Mouse (Mus musculus) right cerebral cortex, postnatal 25 days (tissue): ENCODE measurements around the gene Fam173a.

ENCODE experiments used
- DNase-seq: peaks from one replicate; pipeline ENCODE4 v3.0.0; 2022

The Fam173a gene

DNA sequence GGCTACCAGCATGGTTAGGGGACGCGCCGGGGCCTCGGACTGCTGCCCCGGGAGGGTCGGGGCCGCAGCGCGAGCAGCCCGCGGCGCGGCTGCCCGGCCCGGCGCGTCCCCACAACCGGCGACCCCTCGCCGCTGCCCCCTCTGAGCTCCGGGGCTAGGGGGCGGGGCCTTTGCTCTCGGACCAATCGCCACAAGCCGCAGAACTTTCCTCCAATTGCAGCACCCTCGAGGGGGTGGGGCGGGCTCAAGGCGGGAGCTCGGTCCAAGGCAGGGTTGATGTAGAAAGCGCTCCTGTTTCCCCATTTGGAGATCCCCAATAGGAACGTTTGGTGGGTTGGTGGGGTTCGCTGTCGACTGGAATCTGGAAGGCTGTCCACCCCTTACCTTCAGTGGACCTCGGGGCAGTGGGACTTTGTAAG lies 4.3 kb upstream of the Fam173a start, which contains the start of gene Metrn:
Metrn (minus strand) TSS at position 186 of the 419 bp plus-strand sequence.
- DNase-seq, result peak; percentile 77

DNA sequence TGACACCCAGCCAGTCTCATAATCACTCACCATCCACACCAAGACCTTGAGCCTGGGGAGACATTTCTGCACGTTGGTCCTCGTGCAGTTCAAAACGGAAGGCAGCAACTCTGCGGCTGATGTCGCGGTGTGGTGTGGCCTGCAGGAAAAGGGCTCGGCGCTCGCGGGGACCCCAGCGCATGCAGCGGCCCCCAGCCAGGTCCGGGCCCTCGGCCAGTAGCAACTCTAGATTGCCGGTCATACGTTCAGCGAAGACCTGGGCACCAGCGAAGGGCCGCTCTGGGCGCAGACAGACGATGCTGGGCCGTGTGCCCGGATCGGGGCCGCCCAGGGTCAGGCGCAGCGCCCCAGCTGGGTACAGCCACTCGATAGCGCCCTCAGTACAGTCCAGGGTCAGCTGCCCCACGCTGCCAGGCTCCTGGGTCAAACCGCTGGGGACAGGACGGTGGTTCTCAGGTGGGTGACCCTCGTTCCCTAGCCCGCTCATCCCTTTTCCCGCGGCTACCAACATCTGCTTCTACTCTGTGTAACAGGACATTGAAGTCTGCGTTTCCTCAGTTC lies 3.6 kb upstream of the Fam173a start:
- no peak for DNase-seq

DNA sequence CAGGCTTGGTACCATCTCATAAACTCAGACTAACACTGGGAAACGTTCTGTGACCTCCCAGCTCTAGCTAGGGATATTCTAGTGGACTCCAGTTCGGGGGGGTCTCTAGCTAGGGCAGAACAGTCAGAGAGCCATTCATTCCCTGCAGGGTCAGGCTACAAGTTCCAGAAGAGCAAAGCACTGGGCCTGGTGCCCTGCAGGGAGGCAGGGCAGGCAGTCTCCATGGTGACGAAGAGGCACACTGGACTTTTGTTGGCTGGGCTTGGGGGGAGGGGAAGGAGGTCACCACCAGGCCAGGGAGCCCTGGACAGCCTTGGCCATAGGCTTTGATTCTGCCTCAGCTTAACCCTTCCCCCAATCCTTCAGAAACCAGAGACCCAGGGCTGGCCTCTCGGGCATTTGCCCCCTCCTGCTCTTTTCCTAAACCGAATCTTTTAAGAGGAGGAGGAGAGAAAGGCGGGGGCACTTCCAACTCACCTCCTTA lies 3.0 kb upstream of the Fam173a start, which contains the start of gene AC134908.4:
AC134908.4 (minus strand) TSS at position 51 of the 484 bp plus-strand sequence.
- DNase-seq, result peak; percentile 62

DNA sequence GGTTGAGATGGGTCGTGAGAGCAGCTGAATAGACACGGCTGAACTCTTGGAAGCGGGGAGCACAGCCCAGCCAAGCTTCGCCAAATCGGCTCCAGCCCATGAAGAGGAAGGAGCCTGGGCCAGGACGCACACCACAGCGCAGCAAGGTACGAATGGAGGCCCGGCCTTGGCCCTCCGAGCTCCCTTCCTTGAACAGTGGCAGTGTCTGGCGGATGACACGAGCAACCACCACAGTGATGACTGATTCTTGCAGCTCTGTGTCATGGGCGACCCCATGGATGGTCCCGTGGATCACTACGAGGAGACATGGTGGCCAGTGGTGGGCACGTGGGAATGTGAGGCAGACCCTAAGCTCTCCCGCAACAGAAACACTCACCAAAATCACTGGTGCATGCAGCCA lies 2.3 kb upstream of the Fam173a start:
- DNase-seq, result no peak

DNA sequence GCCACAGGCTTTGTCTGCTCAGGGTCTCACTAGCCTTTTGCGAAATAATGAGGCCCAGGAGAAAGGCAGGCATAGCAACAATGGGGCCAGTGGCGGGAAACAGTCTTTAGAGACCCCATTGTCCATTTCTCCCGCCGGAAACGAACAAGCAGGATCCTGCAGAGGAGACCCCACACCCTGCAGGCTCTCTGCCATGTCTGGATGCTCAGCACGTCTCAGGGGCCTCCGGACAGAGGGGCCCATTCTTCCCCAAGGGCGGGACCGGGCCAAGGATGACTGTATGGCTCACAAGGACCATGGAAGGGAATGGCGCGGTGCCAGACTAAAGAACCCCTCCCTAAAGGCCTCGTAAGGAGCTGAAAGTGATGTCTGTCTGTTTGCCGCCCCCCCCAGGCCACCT lies 1.5 kb upstream of the Fam173a start:
- no peak for DNase-seq

DNA sequence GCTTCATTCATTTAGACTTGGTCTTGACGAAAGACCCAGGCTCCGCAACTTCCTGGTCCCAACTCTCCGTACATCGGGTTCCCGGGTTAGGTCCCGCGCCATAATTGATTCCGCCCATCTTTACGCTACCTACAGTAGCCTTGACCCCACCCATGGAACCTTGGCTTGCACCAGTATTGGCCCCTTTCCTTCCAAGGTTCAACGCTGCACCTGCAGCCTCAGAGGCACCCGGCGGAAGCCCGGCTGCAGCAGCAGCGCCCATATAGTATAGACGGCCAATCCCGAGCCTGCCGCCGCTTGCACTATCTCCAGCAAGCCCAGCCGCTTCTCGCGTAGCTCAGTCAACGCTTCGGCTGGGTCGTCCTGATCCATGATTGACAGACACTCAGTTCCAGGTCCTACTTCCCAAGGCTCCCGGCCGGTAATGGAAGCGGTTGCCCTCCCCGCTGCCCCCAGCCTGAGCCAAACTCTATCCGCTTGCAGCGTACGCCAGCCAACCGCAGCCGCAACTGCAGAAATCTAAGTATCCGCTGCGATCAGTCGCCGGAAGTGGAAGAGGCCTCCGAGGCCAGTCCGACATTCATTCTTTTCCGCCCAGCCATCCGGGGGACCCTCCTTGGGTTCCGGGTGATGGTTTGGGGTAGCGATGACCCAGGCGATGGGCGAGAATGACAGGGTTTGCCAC lies 716 bp downstream of the Fam173a start:
- DNase-seq, result peak; percentile 82

DNA sequence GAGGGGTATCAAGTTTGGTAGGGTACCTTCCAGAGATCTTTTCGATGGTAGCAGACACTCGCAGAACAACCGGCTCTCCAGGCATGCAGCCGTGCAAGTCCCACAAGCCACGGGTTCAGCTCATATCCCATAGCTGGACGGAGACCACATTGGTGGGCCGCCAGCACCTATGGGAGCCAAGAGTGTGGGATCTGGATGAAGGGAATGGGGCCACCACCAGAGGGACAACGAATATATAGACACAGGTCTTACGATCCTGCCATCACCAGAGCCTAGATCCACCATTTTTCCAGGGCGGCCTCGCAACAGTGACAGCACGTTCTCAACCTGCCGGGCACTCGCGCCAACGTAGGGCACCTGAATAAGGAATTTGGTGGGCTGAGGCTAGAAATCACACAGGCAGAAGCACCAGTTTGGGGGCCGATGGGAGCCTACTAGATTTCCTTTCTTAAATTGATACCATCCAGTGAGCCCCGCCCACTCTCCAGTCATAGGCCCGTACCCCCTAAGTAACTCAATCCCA lies 1.3 kb downstream of the Fam173a start:
- DNase-seq, result no peak

DNA sequence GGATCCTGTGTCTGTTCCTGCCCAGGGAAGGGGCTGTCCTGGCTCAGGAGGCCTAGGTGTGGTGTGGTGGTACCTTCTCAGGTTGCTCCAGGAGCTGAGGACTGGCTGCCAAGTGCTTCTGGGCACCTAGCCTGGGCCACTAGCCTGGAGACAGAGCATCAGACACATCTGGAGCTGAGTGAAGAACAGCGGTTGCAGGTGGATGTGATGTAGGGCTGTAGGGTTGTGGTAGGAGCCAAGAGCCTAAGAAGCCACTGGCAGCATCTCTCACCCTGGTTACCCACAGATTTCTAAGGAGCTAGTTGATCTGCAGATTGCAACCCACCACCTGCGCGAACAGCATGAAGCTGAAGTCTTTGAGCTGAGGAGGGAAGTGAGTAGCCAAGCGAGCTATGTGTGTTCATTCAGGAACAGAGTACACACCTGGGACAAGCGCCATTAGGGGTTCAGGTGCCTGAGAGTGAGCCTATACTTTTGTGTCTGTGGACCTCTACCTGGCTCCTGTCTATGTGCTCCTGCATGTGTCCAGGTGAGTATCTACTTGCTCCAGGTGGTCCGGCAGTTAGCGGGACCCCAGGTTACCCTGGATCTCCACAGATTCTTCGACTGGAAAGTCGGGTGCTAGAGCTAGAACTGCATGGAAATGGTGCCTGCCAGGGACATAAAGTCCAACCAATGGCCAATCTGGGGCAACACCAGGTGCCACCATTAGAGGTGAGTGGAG lies 5.8 kb downstream of the Fam173a start:
- DNase-seq, result no peak

DNA sequence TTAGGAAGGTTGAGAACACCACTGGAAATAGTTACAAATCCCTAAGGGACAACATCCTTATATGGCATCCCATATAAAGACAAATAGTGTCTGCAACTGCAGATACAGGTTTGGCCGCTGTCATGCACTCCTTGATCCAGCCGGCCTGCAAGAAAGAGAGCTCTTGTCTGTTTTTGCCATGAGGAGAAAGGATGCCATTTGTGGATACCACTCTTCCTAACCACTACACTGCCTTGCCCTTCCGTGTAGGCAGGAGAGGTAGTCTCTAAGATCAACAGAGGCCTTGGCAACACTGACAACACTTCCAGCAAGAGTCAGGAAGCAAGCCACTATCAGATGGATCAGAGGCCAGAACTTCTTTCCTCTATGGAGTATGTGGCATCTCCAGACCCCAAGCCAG lies 6.4 kb downstream of the Fam173a start, which contains the start of gene Ccdc78:
Ccdc78 (plus strand) TSS at position 301 of the 400 bp plus-strand sequence.
- no peak for DNase-seq

DNA sequence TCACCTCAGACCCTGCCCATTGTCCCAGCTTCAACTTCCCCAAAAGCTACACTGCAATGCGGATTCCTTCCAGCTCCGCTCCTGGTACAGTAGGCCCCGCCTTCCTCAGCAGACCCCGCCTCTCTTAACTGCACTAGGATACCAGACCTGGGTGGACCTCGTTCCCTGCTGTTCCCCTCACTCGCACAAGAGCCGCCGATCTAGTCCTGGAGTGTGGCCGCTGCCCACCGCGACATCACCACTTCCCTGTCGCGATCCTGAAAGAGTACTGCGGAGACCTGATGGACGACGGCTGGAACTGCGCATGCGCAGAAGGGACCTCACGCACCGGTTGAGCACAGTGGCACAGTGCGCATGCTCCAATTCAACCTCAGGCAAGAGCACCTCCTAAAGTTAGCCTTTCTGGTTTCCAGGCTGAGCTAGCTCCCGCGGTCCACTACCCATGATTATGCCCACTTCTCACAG lies 7.4 kb downstream of the Fam173a start, which contains the start of gene Haghl:
Haghl (minus strand) TSS at position 393 of the 465 bp plus-strand sequence.
- peak; percentile 94 for DNase-seq

DNA sequence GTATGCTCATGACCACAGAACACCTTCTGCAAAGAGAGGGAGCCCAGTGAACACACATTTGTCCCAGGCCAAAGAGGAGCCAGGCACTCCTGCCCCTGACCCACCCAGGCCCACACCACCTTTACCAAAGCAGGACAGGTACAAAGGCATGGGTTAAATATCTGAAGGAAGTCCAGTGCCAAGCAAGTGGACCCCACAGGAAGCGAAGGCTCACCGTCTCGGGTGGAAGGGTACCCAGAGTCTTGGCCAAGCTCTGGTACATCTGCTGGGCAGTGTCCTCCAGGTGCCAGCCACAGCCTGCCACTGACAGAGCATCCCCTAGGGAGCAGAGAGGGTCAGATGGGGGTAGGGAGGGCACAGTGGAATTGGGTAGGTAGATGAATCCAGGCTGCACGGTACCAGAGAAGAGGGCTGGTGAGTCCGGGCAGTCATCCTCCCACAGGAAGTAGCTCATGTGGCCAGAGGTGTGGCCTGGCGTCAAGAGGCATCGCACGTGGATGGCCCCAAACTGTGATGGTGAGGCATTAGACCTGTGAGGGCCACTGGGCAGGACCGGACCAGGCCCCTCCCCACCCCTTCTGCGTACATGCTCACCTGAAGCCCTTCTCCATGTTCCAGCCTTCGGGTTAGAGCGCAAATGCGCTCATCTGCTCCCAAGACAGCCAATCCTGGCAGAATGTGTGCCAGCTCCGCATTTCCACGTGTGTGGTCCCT lies 8.7 kb downstream of the Fam173a start:
- no peak for DNase-seq

DNA sequence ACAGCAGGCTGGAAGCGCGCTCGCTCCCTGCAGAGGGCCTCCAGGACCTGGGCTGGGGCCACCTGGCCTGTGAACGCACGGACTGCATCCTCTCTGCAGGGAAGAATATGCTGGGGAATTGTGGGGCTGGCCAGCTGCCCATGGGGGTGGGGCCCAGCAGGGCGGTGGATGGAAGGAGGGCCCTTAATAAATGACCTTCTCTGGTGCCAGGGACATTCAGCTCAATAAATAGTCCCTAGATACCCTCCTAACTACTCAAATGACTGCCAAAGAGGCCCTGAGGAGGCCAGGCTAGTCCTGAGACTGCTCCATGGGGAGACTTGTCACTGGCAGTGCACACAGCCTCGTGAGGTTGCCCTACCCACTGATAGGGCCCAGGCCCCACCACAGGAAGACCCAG lies 9.6 kb downstream of the Fam173a start:
- DNase-seq, result peak; percentile 10

DNA sequence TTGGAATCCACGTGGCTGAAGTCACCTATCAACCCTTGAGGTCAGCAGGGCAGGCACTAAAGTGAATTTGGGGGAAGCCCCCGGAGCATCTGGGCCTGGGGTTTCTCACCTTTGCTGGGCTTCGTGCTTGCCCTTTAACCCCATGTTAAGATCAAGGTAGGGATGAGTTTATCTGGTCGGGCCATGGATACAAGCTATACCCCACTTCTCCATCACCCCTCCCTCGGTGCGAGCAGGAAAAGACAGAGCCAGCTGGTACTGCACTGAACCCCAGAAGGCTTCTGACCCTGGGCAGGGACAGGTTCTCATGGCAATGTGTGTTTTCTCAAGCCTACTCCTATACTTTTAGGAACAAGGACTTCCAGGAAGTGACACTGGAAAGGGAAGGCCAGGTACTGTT lies 11.4 kb downstream of the Fam173a start:
- no peak for DNase-seq

DNA sequence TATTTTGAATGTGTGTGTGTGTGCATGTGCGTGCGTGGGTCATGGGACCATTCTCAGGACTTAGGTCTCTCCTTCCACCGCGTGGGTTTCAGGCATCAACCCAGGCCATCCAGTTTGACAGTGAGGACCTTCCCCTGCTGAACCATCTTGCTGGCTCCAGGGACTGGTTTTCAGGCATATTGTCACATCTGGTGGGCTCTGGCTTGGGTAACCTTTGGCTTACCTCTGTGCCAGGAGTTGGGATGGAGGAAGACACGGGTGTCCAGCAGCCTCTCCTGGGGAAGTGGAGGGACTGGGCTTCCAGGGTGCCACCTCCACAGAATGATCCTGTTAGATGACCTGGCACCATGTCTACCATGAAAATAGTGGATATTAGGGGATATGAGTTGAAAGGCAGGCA lies 14.8 kb downstream of the Fam173a start:
- no peak for DNase-seq

DNA sequence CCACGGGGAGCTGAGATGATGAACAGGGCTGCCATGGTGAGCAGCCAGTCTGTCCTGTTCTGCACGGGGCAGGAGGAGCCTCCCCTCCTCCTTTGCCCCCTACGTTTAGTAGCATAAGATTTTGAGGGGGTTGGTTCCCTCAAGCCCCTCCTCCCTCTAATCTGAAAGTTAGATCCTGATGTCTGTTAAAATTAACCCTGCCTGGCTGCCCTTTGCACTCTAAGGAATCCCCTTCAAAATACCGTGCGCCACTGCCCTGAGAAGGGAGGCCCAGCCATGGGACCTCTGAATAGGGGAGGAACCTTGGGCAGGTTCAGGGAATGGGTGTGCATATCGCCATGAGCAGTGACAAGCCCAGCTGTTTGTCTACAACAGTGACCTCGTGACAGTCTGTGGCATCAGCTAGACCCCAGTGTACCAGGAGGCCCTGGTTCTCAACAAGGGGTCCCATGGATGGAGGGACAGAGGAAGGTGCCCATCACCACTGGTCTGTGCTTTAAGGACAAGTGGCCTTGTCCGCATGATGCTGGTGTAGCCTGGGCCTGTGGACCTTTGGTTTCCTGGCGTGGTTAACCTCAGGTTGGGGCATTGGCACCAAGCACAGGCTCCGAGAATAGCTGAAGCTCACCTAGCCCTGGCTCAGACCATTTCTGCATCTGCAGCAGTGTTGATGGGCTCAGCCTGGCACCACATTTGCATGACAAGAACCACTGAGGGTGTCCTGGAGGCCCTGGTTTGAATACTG lies 17.2 kb downstream of the Fam173a start:
- DNase-seq, result no peak

DNA sequence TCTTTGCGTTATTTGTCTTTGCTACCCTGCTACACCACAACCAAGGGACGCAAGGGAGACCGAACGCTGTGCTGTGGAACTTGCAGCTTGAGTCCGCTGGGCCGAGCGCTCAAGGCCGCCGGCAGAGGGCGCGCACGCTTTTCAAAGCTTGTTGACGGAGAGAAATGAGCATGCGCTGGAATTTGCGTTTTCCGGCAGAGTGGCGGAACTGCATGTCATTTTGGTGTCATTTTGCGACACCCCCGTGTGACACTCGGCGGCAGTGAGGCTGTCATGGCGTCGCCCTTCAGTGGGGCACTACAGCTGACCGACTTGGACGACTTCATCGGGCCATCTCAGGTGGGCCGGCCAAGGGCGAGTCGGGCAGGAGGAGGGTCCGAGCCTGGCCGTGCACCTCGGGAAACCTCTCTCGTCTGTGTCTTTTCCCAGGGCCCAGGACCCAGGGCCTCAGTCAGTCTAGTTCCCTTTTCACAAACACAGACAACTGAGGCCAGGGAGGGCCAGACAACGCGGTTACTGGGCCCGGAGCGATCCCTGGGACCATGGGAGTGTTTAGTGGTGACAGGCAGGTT lies 19.1 kb downstream of the Fam173a start, which contains the start of gene Narfl:
Narfl (plus strand) TSS at position 228 of the 572 bp plus-strand sequence.
- DNase-seq, result peak; percentile 98

DNA sequence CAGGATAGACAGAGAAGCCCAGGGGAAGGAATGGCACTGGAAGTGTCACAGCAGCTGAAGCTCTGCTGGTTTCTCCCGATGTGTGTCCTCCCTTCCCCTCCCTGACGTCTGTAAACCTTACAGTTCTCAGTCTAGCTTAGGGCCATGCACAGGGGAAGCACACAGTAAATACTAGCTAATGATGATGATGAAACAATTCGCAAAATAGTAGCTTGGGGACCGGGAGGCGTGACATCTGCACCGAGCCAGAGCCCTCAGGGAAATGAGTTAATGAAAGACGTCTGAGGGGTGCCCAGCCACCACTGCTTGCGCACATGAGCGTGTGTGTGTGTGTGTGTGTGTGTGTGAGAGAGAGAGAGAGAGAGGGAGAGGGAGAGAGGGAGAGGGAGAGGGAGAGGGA lies 23.4 kb downstream of the Fam173a start:
- DNase-seq, result no peak

DNA sequence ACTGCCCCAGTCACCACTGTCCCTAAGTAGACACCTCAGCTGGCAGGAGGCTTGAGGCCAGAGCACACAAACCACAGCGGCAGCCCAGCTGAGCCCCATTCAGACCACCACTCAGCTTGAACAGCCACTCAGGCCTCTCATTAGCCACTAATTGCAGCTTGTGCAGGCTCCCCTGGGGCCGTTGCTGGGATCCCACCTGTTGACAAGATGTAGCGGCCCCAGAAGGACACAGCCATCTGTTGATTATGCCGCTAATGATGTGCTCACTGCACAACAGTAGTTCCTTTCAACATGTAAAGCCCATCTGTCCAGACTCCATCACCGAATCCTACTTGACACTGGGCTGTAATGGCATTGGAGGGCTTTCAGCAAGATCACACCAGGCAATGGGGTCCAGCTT lies 26.8 kb downstream of the Fam173a start:
- no peak for DNase-seq

DNA sequence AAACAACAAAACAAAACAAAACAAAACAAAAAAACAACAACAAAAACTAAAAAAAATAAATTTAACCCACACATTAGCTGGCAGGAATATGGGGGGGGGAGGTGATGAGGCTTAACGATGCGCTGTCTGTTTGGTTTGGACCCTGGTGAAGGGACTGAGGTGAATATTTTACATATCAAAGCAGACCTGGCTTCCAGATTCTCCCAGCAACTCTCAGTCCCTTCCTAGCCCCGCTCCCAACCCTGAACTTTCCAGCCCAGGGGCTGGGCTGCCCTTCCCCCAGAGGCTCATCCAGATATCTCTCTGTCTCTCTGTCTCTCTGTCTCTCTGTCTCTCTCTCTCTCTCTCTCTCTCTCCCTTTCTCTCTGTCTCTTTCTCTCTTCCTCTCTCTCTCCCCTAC lies 30.1 kb downstream of the Fam173a start:
- no peak for DNase-seq

DNA sequence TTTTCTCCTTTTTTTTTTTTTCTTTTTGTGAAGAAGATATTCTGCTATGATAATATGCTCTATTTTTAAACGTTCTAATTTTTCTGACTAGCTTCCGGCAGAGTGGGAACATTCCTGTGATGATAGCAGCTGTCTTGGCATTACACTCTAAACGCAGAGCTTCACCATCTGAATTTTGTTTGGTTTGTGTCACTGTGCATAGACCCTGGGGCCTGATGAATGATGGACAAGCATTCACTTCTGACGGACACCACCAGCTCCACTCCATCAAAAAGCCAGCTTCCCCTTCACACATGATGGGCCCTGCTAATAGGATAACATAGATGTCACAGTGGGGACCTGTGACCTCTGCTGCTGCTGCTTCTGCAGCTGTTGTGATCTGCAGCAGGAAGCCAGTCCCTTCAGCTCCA lies 31.1 kb downstream of the Fam173a start:
- no peak for DNase-seq

DNA sequence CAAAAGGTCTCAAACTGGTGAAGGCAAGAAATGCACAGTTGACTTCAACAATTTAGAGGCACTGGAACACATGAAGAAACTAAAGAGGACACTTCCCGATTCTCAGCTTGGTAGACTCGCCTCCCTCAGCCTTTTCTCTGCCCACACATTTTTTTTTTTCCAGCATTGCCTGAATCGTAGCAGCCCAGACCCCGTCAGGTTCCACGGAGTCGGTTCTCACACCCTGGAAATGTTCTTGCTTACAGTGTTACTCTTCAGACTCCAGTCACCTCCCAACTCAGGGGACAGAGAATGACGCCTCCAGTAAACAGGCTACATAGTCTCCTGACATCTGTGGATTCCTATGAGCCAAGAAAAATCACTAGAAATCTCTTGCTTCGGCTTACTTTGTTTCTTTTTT lies 32.6 kb downstream of the Fam173a start:
- no peak for DNase-seq
